Mouse (Mus musculus) testis, adult 2 months (tissue): ENCODE measurements around the gene Cxcr4. TPM values are rescaled to one million over a fixed set of nuclear protein-coding genes. Genes with fewer than 3 reads are reported as not detected.

Source experiments
- H3K27ac ChIP-seq: fragments of 200-500 bp; 2 replicates; pipeline ENCODE4 v1.5.1; 2012; ENCODE audit warnings: low read depth, low read length; ENCODE audit not compliant: control insufficient read depth, insufficient read depth
- H3K27me3 ChIP-seq: fragments of 200-500 bp; 2 replicates; pipeline ENCODE4 v1.6.1; 2012; ENCODE audit warnings: mild to moderate bottlenecking, low read length, moderate library complexity; ENCODE audit not compliant: control insufficient read depth, insufficient read depth
- H3K36me3 ChIP-seq: fragments of 200-500 bp; 2 replicates; pipeline ENCODE4 v1.6.1; 2012; ENCODE audit warnings: mild to moderate bottlenecking, low read length; ENCODE audit not compliant: control insufficient read depth, insufficient read depth
- H3K4me1 ChIP-seq: fragments of 200-500 bp; 2 replicates; pipeline ENCODE4 v1.6.1; 2012; ENCODE audit warnings: low read length; ENCODE audit not compliant: control insufficient read depth, insufficient read depth
- H3K4me3 ChIP-seq: fragments of 200-500 bp; 2 replicates; pipeline ENCODE4 v1.5.1; 2012; ENCODE audit warnings: low read depth, mild to moderate bottlenecking, low read length, moderate library complexity, mixed read lengths; ENCODE audit not compliant: control insufficient read depth
- CTCF ChIP-seq: fragments of 200-500 bp; IDR thresholded peaks from 2 replicates; pipeline ENCODE4 v1.5.1; 2012; ENCODE audit warnings: low read depth, mild to moderate bottlenecking, inconsistent platforms, low read length, moderate library complexity; ENCODE audit not compliant: control insufficient read depth, insufficient read depth, insufficient replicate concordance
- POLR2A ChIP-seq: fragments of 200-500 bp; IDR thresholded peaks from 2 replicates; pipeline ENCODE4 v1.6.1; 2012; ENCODE audit warnings: low read depth, mild to moderate bottlenecking, inconsistent platforms, low read length, moderate library complexity; ENCODE audit not compliant: control insufficient read depth
- polyA plus RNA-seq: library from polyadenylated mRNA; depleted of rRNA; stranded (reverse); fragments of >200 nt; gene quantifications from 2 replicates; pipeline ENCODE4 v1.2.3, GENCODE M21; 2012

Gene Cxcr4
- polyA plus RNA-seq, 1 experiment = 11.1 TPM

DNA sequence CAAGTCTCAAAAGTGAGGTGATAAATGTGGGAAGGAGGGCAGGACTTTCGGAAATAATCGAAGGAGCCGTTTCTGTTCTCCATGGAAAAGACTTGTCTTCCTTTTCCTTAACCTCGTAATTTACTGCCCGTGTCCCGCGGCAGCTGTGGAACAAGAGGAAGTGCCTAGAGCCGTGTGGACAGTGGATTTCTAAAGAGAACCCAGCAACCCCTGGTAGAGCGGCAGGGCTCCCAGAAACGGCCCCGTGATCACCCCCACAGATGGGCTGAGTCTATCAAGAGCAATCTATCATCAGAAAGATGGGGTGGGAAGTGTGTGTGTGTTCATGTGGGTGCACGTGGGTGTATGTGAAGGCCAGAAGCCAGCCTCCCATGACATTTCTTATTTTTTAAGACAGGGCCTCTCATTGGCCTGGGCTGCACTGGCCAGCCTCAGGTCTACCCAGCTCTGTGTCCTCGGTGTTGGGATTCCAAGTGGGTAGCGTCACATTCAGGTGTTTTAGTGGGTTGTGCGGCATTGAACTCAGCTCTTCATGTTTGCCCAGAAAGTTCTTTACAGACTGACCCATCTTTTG, 5.2 kb upstream of the Cxcr4 start:
- Histone ChIP-seq H3K27me3 (no peaks in the 10 kb centered on the region), H3K36me3 (no peaks in the 10 kb centered on the region), H3K4me3 (no peak overlapping the region), H3K27ac (no peak overlapping the region), H3K4me1 (peaks cover 5% of the 10 kb centered on the region)
- TF ChIP-seq POLR2A (no peak), CTCF (no peak)

GRCm38 (mm10) chr1:128595528-128595927, 3.4 kb upstream of the Cxcr4 start:
- H3K27me3 ChIP-seq = no peaks in the 10 kb centered on the region; the same call in 1 of the 2 replicates
- no peak overlapping the region for H3K4me3 ChIP-seq
- TF ChIP-seq POLR2A (no peak), CTCF (no peak)
- no peak overlapping the region for H3K27ac ChIP-seq
- peaks cover 17% of the 10 kb centered on the region for H3K4me1 ChIP-seq
- no peaks in the 10 kb centered on the region for H3K36me3 ChIP-seq

- Histone ChIP-seq H3K36me3 (no peaks in the 10 kb centered on the region), H3K27ac (no peak overlapping the region), H3K4me1 (peaks cover 17% of the 10 kb centered on the region), H3K4me3 (no peak overlapping the region), H3K27me3 (no peaks in the 10 kb centered on the region; the same call in 1 of the 2 replicates)
- TF ChIP-seq POLR2A (no peak), CTCF (no peak)
Measured at GRCm38 (mm10) chr1:128595105-128595420, 3.0 kb upstream of the Cxcr4 start.

- TF ChIP-seq POLR2A = no peak
- TF ChIP-seq CTCF = no peak
- Histone ChIP-seq H3K27ac (no peak overlapping the region), H3K4me3 (no peak overlapping the region), H3K36me3 (no peaks in the 10 kb centered on the region), H3K4me1 (peaks cover 17% of the 10 kb centered on the region), H3K27me3 (no peaks in the 10 kb centered on the region; the same call in 1 of the 2 replicates)
Measured at GRCm38 (mm10) chr1:128594353-128595104, 2.4 kb upstream of the Cxcr4 start.

DNA sequence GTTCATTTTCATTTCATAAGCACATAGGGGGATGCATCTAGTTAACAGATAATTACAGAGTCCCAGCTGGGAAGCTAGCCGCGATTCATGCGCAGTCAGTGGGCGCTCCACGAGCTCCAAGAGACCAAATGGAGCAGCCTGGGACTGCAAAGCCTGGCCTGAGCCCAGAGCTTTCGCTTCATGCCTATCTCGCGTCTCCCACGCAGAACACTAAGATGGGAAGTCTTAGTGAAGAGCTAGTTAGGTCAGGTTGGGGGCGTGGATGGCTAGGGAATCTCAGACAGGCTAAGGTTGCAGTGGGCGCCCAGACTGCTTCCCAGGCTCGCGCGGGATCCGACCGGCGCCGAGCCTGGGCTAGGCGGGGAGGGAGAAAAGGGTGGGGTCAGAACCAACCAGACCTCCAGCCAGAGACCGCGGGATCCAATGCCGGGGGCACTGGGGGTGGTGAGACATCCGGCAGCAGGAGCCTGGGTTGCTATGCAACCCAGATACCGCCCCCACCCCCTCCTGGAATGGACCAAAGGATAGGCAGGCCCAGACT, 938 bp upstream of the Cxcr4 start:
- Histone ChIP-seq H3K36me3 (no peaks in the 10 kb centered on the region), H3K4me3 (peak overlapping the region; percentile 13; the same call in 1 of the 2 replicates), H3K27ac (no peak overlapping the region), H3K4me1 (peaks cover 17% of the 10 kb centered on the region), H3K27me3 (no peaks in the 10 kb centered on the region; the same call in 1 of the 2 replicates)
- no peak for TF ChIP-seq CTCF
- TF ChIP-seq POLR2A = no peak

DNA sequence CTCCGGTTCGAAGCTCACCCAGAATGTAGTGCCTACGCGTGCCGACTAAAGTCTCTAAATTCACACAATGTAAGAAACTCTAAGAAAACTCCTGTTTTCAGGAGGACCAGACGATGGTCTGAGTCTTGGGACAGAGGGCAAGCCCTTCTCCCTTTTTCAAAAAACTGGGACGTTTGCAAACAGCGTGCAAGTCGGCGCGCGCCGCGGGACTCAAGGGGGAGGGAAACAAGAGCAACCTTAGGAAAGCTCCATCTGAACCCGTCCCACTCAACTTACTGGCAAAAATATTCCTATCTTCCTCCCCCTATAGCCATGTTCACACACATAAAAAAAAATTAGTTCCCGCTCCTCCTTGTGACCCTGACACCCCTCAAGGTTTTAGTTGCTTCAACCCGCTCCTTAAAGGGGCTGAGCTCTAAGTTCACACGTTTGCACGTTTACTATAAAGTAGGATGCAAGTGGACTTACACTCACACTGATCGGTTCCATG, 327 bp downstream of the Cxcr4 start:
- TF ChIP-seq CTCF (no peak), POLR2A (no peak)
- Histone ChIP-seq H3K4me1 (peaks cover 17% of the 10 kb centered on the region), H3K27ac (peak overlapping the region; percentile 54; the same call in 1 of the 2 replicates), H3K4me3 (peak overlapping the region; percentile 76), H3K27me3 (no peaks in the 10 kb centered on the region; the same call in 1 of the 2 replicates), H3K36me3 (no peaks in the 10 kb centered on the region)

DNA sequence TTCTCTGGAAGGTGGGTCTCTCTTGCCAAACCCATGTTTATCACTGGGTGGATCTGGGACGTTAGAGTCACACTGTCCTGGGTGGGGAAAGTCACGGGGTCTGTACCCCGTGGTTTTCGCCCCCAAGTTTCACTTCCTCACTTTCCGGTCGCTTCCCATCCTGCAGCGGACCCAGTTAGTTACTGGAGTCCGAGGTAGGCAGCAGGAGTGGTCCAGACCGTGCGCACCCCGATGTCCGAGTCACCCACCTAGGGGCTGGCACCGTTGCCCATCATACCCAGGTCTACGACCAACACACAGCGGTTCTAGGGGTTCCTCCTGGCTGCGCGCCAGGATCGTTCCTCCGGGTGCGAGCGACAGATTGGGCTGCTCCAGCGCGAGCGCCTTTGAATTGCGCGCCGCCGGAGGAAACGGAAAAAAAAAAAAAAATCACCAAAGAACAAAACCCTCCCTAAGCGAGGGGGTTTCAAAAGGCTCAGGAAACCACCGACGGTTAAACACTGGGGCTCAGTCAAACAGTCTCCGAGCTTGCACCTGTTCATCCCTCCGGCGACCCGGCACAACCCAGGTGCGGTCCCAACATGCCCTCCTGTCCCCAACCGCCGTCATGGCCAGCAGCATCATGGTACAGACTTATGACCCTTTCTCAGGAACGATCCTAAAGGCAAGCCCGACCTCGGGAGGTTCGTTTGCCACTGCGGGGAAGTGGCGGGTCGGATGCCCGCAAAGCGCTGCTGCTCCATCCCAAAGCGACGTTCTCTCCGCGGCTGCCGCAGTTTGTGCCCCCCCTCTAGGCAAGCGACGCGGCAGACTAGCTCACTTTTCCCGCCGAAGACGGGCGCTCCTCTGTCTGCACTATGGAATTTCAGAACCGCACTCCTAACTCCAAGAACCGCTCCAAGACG, 1.0 kb downstream of the Cxcr4 start:
- Histone ChIP-seq H3K4me1 (peaks cover 17% of the 10 kb centered on the region), H3K4me3 (peak overlapping the region; percentile 76), H3K27me3 (no peaks in the 10 kb centered on the region; the same call in 1 of the 2 replicates), H3K36me3 (no peaks in the 10 kb centered on the region), H3K27ac (no peak overlapping the region)
- no peak for TF ChIP-seq CTCF
- TF ChIP-seq POLR2A = no peak
